Mouse (Mus musculus) limb, embryonic 10.5 days (tissue): ENCODE measurements around the gene Trim66. TPM values are rescaled to one million over a fixed set of nuclear protein-coding genes. Genes with fewer than 3 reads are reported as not detected.

Source experiments
- DNase-seq: peaks from one replicate; pipeline ENCODE4 v3.0.0-alpha.2; 2017; ENCODE audit warnings: low spot score
- H3K27ac ChIP-seq: fragments of 300-500 bp; sonication (generic); 2 replicates; pipeline ENCODE4 v1.5.1; 2016; ENCODE audit warnings: mild to moderate bottlenecking
- H3K27me3 ChIP-seq: fragments of 300-500 bp; sonication (generic); 2 replicates; pipeline ENCODE4 v1.6.1; 2016; ENCODE audit warnings: low read depth, mild to moderate bottlenecking; ENCODE audit not compliant: poor library complexity, severe bottlenecking
- H3K36me3 ChIP-seq: fragments of 300-500 bp; sonication (generic); 2 replicates; pipeline ENCODE4 v1.6.1; 2016; ENCODE audit warnings: mild to moderate bottlenecking, moderate library complexity
- H3K4me1 ChIP-seq: fragments of 300-500 bp; sonication (generic); 2 replicates; pipeline ENCODE4 v1.6.1; 2016
- H3K4me3 ChIP-seq: fragments of 300-500 bp; sonication (generic); 2 replicates; pipeline ENCODE4 v1.5.1; 2016; ENCODE audit warnings: mild to moderate bottlenecking, moderate library complexity
- H3K9me3 ChIP-seq: fragments of 300-500 bp; sonication (generic); replicated peaks from 2 replicates; pipeline ENCODE4 v1.6.1; 2016; ENCODE audit warnings: mild to moderate bottlenecking
- WGBS: fragments of 180-500 bp; shearing (Covaris S2); methylation state at CpG from one replicate; pipeline ENCODE4 v1.1.7; 2016; 5-methylcytosine and 5-hydroxymethylcytosine counted together
- polyA plus RNA-seq: library from polyadenylated mRNA; unstranded; fragments of >200 nt; fragmentation: Nextera tagmentation; extraction: Ambion mirVana; gene quantifications from 2 replicates; pipeline ENCODE4 v1.2.1, GENCODE M21; 2016

The Trim66 gene
- 0.03 and 0.05 TPM in 2 replicates for polyA plus RNA-seq

DNA sequence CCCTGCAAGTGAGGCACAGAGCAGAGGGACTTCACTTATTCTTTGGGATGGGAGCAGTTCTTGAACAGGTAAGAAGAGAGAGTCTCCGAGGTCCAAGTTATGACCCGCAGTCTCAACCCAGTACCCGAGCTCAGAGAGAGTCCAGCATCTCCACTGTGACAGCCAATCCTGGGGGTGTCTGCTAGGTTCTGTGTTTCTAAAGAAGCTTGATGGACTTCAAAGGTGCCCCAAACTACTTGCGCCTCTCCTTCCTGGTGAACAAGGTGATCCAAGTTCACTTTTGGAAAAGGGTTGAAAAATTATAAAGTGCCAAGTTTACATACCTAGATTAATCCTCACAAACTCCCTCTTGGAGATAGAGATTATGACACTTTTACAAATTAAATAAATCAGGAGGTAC lies at the start of gene Trim66:
Gene Trim66, minus strand, starts transcription at position 101 of the 400 bp plus-strand sequence.
- H3K9me3 ChIP-seq = no peaks in the 10 kb centered on the region
- H3K36me3 ChIP-seq = no peaks in the 10 kb centered on the region
- H3K27me3 ChIP-seq = no peaks in the 10 kb centered on the region
- DNase-seq = no peak
- 85% methylated on average over 4 of the region's 4 CpGs for WGBS
- H3K27ac ChIP-seq = peak within 1 kb of the TSS; percentile 54; the same call in 1 of the 2 replicates
- H3K4me3 ChIP-seq = peak within 1 kb of the TSS; percentile 26; the same call in 1 of the 2 replicates
- H3K4me1 ChIP-seq = peaks cover 17% of the 10 kb centered on the region

DNA sequence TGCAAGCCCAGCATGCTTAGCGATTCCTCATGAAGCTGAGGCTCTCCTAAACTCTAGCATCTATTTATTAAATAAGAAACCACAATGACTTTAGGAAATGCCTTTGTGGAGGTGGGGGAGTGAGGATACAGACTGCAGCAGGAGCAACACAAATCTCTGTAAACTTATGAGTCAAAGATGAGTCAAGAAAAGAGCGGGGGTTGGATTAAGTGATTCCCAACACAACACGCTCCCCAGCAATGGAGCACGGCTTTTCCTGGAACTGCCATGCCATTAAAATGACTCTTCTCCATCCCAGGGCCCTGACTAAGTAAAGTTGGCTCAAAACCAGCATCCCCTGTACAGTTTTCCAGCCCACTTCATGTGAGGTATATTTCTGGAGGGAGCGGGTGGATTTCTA lies 38.8 kb upstream of the Trim66 start:
- DNase-seq = no peak
- H3K27me3 ChIP-seq = no peaks in the 10 kb centered on the region
- H3K27ac ChIP-seq = no peak overlapping the region
- no peak overlapping the region for H3K4me3 ChIP-seq
- peaks cover 88% of the 10 kb centered on the region for H3K36me3 ChIP-seq
- no peaks in the 10 kb centered on the region for H3K9me3 ChIP-seq
- no peaks in the 10 kb centered on the region for H3K4me1 ChIP-seq
- WGBS = 98% methylated on average over 5 of the region's 5 CpGs

DNA sequence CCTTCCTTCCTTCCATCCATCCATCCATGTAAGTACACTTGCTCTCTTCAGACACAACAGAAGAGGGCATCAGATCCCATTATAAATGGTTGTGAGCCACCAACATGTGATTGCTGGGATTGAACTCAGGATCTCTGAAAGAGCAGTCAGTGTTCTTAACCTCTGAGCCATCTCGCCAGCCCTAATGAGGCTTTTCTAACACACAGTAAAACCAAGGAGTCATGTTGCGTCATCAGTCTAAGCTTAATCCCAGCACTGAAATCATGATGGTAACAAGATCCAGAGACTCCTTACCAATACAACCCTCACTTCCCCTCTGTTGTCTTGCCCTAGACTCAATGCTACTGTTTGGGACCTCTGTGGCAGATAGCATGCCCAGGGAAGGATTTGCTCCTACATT lies 38.3 kb upstream of the Trim66 start:
- Histone ChIP-seq H3K27me3 (no peaks in the 10 kb centered on the region), H3K4me1 (no peaks in the 10 kb centered on the region), H3K36me3 (peaks cover 89% of the 10 kb centered on the region), H3K4me3 (no peak overlapping the region), H3K27ac (no peak overlapping the region), H3K9me3 (no peaks in the 10 kb centered on the region)
- 78% methylated on average over 2 of the region's 2 CpGs for WGBS
- no peak for DNase-seq

DNA sequence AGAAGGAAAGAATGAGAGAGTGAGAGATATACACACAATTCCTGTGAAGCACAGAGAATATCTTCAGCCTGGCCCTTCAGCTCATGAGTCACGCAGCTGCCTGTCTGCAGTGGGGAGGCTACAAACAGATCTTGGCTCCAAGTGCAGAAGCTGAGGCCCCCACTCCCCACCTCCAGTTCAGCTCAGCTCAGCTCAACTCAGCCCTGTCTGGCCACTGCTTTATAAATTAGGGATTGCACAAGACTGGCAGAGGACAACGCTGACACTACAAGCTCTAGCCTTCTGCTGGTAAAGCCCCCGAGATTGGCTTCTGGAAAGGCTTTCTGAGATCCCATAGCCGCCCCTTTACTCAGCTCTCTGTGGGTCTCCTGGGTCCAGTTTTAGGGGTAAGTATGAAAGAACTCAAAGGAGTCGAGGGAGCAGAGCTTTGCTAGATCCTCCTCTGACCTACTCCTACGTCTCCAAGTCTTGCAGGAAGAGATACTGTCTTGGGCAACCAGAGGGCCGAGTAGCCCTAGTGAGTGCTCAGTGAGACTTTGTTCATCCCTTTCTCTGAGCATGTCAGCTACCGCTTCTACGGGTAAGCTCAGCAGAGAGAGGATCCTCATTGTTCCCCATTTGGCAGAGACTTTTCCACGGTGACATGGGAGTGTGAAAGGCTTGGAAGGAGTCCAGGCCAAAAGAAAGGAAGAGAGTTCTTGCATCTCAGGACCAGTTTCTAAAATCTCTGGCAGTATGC lies 37.5 kb upstream of the Trim66 start:
- Histone ChIP-seq H3K27ac (no peak overlapping the region), H3K36me3 (peaks cover 88% of the 10 kb centered on the region), H3K4me1 (no peaks in the 10 kb centered on the region), H3K9me3 (no peaks in the 10 kb centered on the region), H3K4me3 (no peak overlapping the region), H3K27me3 (no peaks in the 10 kb centered on the region)
- no peak for DNase-seq
- 85% methylated on average over 10 of the region's 10 CpGs for WGBS

DNA sequence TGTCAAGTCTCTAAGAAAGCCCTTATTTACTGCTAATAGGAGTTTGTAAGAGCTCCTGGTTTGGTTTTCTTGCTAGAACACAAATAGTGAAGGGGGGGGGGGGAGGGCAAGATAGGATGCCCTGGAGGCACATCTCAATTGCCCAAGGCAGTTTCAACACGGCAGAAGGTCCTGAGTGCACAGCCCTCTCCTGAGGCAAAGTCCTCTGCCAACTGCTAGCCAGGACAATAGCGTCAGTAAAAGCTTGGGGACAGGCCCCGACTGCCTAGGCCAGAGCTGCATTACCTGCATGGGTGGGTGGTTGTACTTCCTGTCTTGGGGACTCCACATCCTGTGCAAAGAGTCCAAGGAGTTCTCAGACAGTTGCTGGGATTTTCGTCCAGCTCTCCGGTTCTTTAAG lies 36.9 kb upstream of the Trim66 start:
- WGBS = 83% methylated on average over 5 of the region's 5 CpGs
- no peak overlapping the region for H3K27ac ChIP-seq
- H3K4me3 ChIP-seq = no peak overlapping the region
- H3K27me3 ChIP-seq = no peaks in the 10 kb centered on the region
- DNase-seq = no peak
- H3K36me3 ChIP-seq = peaks cover 89% of the 10 kb centered on the region
- H3K9me3 ChIP-seq = no peaks in the 10 kb centered on the region
- H3K4me1 ChIP-seq = no peaks in the 10 kb centered on the region

DNA sequence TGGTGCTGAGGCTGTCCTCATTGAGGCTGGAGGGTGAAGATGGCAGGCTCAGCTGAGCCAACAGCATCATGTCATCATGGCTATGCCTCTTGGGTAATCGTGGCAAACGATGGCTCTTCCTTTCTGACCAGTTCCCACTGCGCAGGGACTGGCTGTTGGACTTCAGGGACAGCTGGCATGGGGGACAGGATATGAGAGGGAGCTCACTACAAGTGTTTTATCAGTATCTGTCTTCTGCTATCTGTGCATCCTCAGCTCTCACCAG lies 34.4 kb upstream of the Trim66 start:
- Histone ChIP-seq H3K4me1 (no peaks in the 10 kb centered on the region), H3K27me3 (no peaks in the 10 kb centered on the region), H3K4me3 (no peak overlapping the region), H3K9me3 (no peaks in the 10 kb centered on the region), H3K36me3 (peaks cover 86% of the 10 kb centered on the region), H3K27ac (no peak overlapping the region)
- WGBS = 88% methylated on average over 3 of the region's 3 CpGs
- no peak for DNase-seq

DNA sequence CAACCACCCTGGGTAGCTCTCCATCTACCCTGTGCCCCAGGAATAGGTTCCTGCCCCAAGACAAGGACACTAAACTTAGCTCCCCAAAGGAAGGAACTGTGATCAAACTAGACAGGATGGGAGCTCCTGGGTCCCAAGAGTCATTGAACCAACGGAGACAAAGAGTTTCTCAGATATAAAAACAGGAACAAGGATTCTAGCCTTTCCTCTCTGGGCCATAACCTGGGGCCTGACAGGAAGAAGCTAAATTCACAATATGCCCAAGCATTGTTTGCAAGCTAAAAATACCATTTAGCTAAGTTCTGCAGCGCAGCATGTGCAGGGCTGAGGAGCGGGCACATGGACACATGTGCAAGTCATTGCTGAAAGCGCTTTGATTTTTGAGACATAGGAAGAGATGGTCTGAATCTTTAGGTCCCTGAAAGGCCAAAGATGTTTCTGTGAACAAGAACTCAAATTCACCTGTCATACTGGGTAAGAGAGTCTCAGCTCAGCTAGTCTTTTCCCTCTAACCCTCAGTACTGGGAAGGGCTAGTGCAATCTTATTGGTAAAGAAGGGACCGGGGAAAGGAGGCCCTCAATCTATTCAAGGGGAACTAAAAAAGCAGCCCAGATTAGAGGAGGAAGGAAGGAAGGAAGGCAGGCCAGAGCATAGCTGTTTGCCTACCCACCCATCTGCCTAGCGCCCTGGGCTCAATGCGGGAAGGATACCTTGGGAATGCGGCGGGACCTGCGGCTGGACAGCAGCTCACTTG lies 33.9 kb upstream of the Trim66 start:
- Histone ChIP-seq H3K36me3 (peaks cover 90% of the 10 kb centered on the region), H3K4me1 (no peaks in the 10 kb centered on the region), H3K27me3 (no peaks in the 10 kb centered on the region), H3K9me3 (no peaks in the 10 kb centered on the region), H3K27ac (no peak overlapping the region), H3K4me3 (no peak overlapping the region)
- 88% methylated on average over 10 of the region's 10 CpGs for WGBS
- no peak for DNase-seq

DNA sequence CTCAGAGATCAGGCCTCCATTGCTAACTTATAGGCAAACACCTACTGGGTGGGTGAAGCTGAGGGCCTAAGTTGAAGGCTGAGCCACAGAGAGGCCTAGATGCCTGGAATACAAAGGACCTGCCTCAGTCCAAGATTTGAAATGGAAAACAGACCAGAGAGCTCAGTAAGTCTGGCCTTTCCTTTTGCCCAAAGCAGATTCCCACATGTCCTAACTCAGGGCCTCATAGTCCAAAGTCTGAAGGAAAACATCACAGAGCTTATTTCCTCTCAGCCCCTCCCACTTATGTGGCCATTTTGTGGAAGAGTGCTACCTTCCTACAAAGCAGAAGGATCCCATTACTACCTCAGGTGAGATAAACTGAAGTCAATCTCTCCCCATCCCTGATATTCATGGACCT lies 33.0 kb upstream of the Trim66 start:
- Histone ChIP-seq H3K27ac (no peak overlapping the region), H3K9me3 (no peaks in the 10 kb centered on the region), H3K36me3 (peaks cover 94% of the 10 kb centered on the region), H3K4me3 (no peak overlapping the region), H3K27me3 (no peaks in the 10 kb centered on the region), H3K4me1 (no peaks in the 10 kb centered on the region)
- no peak for DNase-seq

DNA sequence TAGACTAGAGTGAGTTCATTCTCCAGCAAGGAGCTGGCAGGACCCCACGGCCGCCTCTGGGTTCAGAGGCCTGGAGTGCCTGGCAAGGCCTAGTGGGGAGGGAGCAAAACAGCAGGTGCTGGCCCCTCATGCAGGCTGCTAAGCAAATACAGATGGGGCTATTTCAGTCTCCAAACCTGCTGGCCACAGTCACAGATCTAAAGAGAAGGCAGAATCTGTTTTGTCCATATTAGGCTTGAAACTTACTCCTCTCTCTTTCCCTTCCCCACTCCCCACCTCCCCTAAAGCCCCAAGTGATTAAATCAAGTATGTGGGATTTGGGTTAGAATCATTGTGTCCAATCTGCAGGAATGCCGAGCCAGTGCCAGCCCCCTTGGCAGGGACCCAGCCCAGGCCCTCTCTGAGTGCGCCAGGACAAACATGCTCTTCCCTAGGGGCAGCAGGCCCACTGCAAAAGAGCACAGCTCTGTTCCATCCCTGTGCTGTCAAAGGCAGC lies 28.6 kb upstream of the Trim66 start:
- Histone ChIP-seq H3K4me1 (no peaks in the 10 kb centered on the region), H3K36me3 (peaks cover 94% of the 10 kb centered on the region), H3K27ac (0 out of 2 replicates have a peak overlapping the region, but pooled peaks have one; percentile 9), H3K4me3 (no peak overlapping the region), H3K9me3 (no peaks in the 10 kb centered on the region), H3K27me3 (no peaks in the 10 kb centered on the region)
- DNase-seq = no peak
- 80% methylated on average over 4 of the region's 4 CpGs for WGBS

DNA sequence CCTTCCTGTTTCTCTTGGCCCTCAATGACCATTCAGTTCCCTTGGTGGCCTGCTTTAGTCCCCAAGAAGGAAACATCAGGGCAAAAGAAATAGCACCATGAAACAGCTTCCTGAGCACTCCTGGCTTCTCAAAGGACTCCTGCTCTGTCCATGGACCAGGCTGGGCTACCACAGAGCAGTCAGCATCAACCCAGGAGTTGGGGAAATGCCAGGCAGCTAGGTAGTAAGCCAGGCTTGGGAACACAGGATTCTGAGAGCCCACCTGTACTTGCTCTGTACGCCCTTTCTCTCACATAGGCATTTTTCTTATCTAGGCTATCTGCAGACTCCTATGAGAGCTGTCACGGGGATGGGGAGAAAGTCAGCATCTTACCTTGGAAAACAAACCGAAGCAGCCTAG lies 27.0 kb upstream of the Trim66 start:
- peaks cover 94% of the 10 kb centered on the region for H3K36me3 ChIP-seq

DNA sequence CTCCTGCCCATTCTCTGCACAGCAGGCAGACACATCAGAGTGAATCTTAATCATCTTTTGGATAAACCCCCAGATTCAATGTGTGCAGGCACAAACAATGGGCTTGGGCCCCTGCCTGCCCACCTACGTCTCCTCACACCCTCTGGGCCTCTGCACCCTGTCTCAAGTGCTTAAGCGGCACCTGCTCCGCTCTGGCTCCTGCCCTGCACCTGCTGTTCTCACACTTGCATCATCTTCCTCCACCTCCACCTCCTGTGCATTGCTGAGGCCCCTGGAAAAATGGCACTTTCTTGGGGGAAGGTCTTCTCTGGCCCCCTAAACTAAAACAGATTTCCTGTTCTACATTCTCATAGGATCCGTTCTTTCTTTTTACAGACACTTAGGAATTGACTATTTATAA lies 26.0 kb upstream of the Trim66 start:
- no peaks in the 10 kb centered on the region for H3K4me1 ChIP-seq
- peaks cover 88% of the 10 kb centered on the region for H3K36me3 ChIP-seq
- H3K9me3 ChIP-seq = no peaks in the 10 kb centered on the region
- H3K27me3 ChIP-seq = no peaks in the 10 kb centered on the region
- H3K27ac ChIP-seq = no peak overlapping the region
- H3K4me3 ChIP-seq = no peak overlapping the region
- no peak for DNase-seq
- WGBS = 93% methylated on average over 4 of the region's 4 CpGs

More for the DNA sequence above, 27.0 kb upstream of the Trim66 start:
- H3K27me3 ChIP-seq = no peaks in the 10 kb centered on the region
- H3K4me1 ChIP-seq = no peaks in the 10 kb centered on the region
- no peaks in the 10 kb centered on the region for H3K9me3 ChIP-seq
- DNase-seq = no peak
- H3K4me3 ChIP-seq = no peak overlapping the region
- 95% methylated on average over 3 of the region's 3 CpGs for WGBS
- H3K27ac ChIP-seq = no peak overlapping the region

DNA sequence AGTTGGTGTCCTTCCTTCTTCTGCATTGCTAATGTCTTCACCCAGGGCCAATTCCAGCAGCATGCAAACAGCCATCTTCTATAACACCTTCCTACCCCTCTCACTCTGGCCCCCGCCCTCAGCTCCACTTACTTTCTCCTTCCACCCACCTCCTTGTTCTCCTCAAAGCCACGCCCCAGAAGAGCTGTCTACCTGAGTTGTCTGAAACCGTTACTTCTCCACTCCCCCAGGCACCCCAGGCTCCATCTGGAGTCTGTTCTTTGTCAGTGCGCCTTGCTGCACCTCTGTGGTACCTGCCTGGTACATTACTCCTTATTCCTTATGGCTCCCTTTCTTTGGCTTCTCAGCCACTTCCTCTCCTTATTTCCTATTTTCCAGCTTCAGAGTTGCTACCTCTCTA lies 25.2 kb upstream of the Trim66 start:
- no peak for DNase-seq
- H3K36me3 ChIP-seq = peaks cover 87% of the 10 kb centered on the region
- WGBS = 71% methylated on average over 4 of the region's 4 CpGs
- no peaks in the 10 kb centered on the region for H3K27me3 ChIP-seq
- H3K4me3 ChIP-seq = no peak overlapping the region
- no peaks in the 10 kb centered on the region for H3K4me1 ChIP-seq
- no peaks in the 10 kb centered on the region for H3K9me3 ChIP-seq
- no peak overlapping the region for H3K27ac ChIP-seq

DNA sequence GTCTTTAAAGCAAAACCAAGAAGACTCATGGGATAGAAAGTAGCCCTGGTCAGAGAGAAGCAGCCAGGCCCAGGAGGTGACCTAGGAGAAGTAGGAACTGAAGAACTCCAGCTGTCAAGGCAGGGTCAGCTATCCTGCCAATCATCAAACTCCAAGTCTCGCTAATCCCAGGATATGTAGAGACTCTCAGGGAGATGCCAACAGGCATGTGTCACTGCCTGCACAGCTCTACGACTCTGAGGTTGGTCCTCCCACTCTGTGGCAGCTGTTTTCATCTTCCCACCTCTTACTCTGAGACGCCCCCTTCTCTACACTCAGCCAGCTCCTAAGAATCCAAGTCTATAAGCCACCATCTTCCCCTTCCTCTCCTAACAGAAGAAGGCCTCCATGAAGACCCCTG lies 24.8 kb upstream of the Trim66 start:
- Histone ChIP-seq H3K27ac (no peak overlapping the region), H3K36me3 (peaks cover 87% of the 10 kb centered on the region), H3K27me3 (no peaks in the 10 kb centered on the region), H3K4me1 (no peaks in the 10 kb centered on the region), H3K4me3 (no peak overlapping the region), H3K9me3 (no peaks in the 10 kb centered on the region)
- WGBS = 83% methylated on average over 3 of the region's 3 CpGs
- no peak for DNase-seq
